Mouse (Mus musculus) layer of hippocampus, adult 2 months (tissue): ENCODE results near the gene Arhgap24. TPM values are rescaled to one million over a fixed set of nuclear protein-coding genes. Genes with fewer than 3 reads are reported as not detected.
"Not testable (repeated sequence)": the region's sequence is repeated elsewhere in the genome, so short reads cannot be mapped to it uniquely, and the experiment has no call there.

ENCODE experiments used
- DNase-seq, 2 experiments: peaks; one replicate each; pipeline ENCODE4 v3.0.0; 2022; ENCODE audit warnings: low spot score in 2 of 2
- H3K27ac ChIP-seq: fragments of 200-600 bp; 2 replicates; pipeline ENCODE4 v1.8.1; 2022
- H3K4me3 ChIP-seq: fragments of 200-600 bp; 2 replicates; pipeline ENCODE4 v1.8.1; 2022; ENCODE audit warnings: mild to moderate bottlenecking
- CTCF ChIP-seq: fragments of 200-600 bp; conservative IDR thresholded peaks from 2 replicates; pipeline ENCODE4 v1.8.1; 2022; ENCODE audit warnings: antibody characterized with exemption, mild to moderate bottlenecking, moderate library complexity
- total RNA-seq, 2 experiments: library from RNA; stranded (reverse); gene quantifications; 2 replicates each; pipeline ENCODE4 v1.2.3; 2021

The Arhgap24 gene
- total RNA-seq, 2 experiments from 2014 or later = 4.8 to 5.3 TPM

DNA sequence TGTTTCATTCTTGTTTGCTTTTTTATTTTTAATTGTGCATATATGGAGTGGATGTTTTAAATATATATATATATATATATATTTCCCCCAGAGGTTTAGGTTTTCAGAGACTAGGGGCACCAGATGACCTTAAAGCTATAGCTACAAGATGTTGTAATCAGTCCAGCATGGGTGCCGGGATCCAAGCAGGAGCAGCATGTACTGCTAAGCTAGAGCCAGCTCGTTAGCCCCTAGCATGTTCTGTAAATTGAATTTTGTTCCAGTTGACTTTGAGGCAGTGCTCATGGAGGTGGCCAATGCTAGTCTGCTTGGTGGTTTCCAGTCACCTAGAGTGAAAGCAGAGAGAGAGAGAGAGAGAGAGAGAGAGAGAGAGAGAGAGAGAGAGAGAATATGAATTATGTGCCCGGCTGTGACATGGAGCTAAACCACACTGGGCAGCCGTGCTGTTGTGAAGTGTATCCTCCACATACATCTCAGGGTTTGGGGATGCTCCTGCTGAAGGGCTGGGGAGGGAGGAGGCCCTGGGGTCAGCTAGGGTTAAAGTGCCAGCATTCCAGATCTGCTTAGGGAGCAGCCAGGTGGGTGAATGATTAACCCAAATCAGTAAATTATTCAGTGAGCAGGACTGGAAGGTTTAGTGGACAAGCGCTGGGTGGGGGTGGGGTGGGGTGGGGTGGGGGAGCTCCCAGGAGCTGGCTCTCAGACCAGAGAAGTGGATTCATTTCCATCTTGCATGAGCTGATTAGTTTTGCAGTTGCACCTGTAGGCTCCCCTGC, 362.9 kb downstream of the Arhgap24 start:
- TF ChIP-seq CTCF = no peak

DNA sequence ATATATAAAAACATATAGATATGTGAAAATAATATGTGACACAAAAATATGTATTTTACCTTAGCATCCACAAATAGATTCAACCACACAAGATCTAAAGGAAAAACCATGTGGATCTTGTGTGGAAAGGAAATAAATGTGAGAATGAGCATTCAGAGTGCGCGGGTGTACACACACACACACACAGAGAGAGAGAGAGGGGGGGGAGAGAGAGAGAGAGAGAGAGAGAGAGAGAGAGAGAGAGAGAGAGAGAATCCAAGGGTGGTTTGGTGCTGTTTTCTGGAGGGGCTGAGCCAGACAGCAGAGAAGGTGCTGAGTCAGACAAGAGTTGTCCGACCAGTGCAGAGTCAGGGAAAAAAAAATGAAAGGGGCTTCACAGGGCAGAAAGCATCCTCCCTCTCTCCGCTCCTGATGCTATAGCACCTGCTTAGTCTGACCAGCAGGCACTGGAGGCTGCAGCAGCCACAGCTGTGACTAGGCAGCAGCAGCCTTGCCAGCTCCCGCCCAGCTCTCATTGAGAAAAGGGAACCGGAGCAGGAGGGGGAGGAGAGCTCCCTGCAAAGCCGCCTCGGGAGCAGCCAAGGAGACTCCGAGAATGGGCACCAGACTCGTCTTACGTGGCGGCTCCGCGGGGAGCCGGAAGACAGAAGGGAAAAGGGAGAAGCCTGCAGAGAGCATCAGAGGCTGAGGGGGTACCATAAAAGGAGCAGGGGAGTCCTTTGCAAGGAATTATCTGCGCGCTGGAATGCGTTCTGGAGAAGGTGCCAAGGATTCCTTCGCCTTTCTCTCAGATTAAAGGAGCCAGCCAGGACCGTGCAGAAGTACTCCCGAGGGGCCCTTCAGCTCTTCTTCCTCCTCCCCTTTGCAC, 363.8 kb downstream of the Arhgap24 start:
- Histone ChIP-seq H3K27ac (peak overlapping the region; percentile 87), H3K4me3 (peak overlapping the region; percentile 65)
- peak; percentile 44 for TF ChIP-seq CTCF
- peak; percentile 67 to 80 for DNase-seq

More for the DNA sequence above, 362.9 kb downstream of the Arhgap24 start:
- Histone ChIP-seq H3K4me3 (no peak overlapping the region), H3K27ac (no peak overlapping the region)
- DNase-seq = no peak

DNA sequence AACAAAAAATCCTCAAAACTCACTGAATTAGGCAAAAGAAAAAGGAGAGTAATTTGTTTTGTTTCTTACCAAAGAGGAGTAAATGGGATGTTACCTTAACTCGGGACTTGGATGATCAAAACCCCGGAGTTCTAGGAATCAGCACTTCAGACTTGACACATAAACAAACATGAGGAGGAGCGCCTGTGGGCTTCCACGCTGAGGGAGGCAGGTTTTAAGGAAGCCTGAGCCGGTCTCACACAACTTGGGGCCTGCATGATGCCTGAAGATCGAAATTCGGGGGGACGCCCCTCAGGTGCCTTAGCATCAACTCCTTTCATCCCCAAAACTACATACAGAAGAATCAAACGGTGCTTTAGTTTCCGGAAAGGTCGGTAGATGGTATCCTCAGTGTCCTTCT, 364.6 kb downstream of the Arhgap24 start:
- H3K4me3 ChIP-seq = peak overlapping the region; percentile 65
- TF ChIP-seq CTCF = no peak

DNA sequence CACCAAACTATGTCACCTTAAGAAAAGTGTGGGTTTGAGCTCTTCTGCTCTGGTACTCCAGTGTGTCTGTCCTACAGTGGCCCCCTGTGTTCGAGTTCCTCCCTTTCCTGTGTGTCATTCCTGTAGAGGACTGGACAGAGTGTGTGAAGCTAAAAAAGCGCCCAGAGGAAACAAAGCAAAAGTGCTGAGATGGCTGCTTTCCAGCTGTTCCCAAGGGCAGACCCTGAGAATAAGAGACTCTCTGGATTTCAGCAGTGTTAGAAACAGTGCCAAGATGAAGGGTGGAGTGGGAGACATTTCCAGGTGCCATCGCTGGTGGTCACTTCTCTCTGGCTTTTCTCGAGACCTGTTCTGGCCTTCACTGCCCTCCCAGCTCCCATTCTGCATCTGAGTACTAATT, 366.7 kb downstream of the Arhgap24 start:
- H3K4me3 ChIP-seq = peak overlapping the region; percentile 22; the same call in 1 of the 2 replicates
- H3K27ac ChIP-seq = peak overlapping the region; percentile 46; the same call in 1 of the 2 replicates

More for the DNA sequence above, 364.6 kb downstream of the Arhgap24 start:
- H3K27ac ChIP-seq = peak overlapping the region; percentile 87
- no peak for DNase-seq

DNA sequence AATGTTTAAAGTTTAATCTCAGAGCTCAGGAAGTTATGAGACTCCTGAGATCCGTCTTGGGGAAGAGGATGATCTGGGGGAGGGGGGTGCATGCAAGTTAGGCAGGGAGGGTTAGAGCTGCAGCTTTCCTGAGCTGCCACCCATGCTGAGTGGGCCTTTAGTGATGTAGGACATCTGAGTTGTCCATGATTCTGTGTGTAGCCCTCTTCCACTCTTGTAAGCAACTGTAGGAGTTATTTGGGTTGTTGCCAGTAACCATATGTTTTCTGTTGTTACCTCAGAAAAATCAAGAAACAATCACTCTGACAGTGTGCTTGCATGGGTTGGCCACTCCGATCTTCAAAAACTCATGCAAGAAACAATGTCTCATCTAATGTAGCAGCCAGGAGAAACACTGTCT, 370.6 kb downstream of the Arhgap24 start:
- DNase-seq = no peak
- Histone ChIP-seq H3K27ac (no peak overlapping the region), H3K4me3 (no peak overlapping the region)
- TF ChIP-seq CTCF = no peak

More for the DNA sequence above, 366.7 kb downstream of the Arhgap24 start:
- DNase-seq = no peak
- no peak for TF ChIP-seq CTCF

DNA sequence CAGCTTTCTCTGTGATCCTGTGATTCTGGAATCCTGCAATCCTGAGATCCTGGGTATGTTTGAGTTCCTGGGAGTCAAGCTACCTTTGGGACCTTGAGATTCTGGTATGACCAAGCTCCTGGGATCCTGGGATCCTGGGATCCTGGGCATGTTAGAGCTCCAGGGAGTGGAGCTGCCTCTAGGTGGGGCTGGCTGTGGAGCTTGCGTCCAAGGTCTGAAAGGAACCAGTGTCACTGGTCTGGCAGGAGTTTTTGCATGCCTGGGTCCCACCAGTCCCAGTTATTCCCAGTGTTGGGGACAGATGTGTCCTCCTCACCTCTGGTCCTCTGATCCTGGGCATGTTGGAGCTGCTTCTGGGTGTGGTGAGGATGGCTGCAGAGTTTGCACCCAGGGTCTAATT, 372.6 kb downstream of the Arhgap24 start:
- Histone ChIP-seq H3K27ac (no peak overlapping the region), H3K4me3 (no peak overlapping the region)
- DNase-seq = no peak
- TF ChIP-seq CTCF = no peak

DNA sequence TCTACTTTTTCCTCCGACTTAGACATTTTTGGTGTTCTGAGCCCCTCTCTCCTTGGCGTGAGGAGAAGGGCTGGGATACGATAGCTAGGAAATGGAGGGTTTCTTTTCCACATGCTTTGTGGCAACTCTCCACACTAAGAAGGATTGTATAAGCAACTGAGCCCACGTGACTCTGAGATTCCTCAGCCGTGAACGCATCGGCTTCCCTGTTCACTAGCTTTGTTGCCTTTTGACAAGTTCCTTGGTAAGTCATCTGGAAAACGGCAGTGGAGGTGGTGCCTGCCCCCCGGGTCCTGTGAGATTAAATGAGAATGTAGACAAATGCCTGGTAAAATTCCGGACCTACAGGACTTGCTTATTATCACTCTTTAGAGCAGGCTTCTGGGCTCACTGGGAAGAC, 374.6 kb downstream of the Arhgap24 start:
- TF ChIP-seq CTCF = no peak
- H3K27ac ChIP-seq = no peak overlapping the region
- no peak for DNase-seq
- H3K4me3 ChIP-seq = no peak overlapping the region

DNA sequence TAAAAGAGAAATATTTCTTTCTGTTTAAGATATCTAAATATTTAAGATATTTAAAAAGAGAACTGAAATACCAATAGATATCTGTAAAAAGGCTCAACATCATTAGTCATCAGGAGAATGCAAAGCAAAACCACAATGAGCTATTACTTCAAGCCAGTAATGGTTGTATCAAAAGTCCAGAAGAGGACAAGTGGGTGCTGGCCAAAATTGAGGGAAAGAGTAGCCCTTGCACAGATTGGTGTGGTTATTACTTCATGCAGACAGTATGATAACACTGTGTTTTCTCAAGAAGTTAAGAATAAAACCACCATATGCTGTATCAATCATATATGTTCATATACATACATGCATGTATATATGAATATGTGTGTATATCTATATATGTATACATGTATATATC, 376.9 kb downstream of the Arhgap24 start:
- no peak overlapping the region for H3K4me3 ChIP-seq
- no peak for DNase-seq
- no peak overlapping the region for H3K27ac ChIP-seq
- TF ChIP-seq CTCF = no peak

DNA sequence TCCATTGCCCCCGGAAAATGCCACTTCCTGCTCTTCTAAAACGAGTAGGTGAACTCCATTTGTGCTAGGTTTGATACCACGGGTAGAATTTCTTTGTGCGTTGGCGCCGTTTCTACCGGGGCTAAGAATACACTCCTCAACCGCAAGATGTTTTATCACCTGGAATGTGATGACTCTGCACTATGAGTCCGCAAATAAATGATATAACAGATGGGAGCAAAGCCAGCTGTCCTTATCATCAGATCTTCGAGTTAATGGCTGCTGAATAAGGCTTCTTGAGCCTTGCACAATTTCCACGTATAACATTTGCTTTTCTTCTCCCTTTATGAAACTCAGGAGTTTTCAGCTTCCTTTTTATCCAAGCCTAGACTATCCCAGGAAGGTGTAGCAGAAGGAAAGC, 378.6 kb downstream of the Arhgap24 start:
- Histone ChIP-seq H3K4me3 (no peak overlapping the region), H3K27ac (no peak overlapping the region)
- TF ChIP-seq CTCF = no peak
- DNase-seq = no peak

DNA sequence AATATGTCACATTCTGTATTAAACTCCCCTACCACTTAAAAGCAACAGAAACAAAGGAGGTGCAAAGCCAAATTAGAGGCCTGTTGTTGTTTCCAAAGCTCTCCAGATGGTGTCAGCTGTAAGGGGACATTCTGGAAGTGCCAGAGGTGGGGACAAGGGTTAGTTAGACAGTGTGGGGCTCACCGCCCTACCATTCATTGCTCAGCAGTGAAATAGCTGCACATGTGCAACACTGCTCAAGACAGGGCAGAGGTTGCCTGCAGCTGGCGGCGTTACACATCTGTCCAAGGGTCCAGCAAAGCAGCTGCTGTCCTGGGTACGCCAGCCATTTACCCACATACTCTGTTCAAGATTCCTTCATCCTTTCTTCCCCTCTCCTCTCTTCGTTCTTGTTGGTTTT, 387.0 kb downstream of the Arhgap24 start:
- no peak for TF ChIP-seq CTCF
- DNase-seq = no peak
- Histone ChIP-seq H3K27ac (no peak overlapping the region), H3K4me3 (no peak overlapping the region)

DNA sequence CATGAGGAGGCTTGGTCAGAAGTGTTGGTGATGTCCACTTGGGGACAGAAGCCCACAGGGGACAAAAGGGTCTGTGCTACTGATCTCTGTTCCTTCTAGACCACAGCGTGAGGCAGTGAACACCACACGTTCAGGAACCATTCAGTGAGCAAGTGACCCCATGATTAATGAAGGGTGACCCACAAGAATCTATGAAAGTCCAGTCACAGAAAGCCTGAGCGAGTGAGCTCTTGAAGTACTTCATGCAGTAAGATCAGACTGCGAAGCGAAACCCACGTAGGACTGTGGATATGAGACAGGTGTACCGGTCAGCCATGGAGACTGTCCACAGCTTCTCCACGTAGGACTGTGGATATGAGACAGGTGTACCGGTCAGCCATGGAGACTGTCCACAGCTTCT, 391.8 kb downstream of the Arhgap24 start:
- not testable (repeated sequence) for H3K4me3 ChIP-seq, H3K27ac ChIP-seq, DNase-seq

DNA sequence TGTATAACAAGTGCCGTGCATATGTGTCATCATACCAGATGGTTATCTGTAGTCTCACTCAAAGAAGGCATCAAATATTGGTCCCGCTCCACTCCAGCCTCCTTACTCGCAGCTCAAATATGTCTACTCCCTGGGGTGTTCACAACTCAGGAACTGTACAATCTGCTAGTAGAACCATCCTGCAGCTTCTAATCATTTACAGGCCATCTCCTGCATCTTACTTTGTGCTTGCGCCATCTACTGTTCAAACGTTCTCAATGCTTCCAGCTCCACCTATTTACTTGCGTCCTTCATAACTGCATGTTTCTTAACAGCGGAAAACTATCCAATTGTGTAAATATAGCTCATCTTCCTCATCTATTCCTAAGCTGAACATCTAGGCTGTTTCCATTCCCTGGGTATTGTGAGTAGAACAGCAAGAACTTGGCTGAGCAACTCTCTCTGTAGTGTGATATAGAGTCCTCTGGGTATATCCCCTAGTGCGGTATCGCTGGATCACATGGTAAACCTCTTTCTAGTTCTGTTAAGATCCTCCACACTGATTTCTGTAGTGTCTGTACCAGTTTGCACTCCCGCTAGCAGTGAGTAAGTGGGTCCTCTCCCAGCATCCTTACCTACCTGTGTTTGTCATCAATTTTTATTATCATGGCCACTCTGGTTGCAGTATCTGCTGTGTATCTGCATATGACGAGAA, 393.6 kb downstream of the Arhgap24 start:
- Histone ChIP-seq H3K27ac (no peak overlapping the region), H3K4me3 (peak overlapping the region; percentile 44)
- TF ChIP-seq CTCF = peak; percentile 89
- DNase-seq = peak; percentile 72 to 74

DNA sequence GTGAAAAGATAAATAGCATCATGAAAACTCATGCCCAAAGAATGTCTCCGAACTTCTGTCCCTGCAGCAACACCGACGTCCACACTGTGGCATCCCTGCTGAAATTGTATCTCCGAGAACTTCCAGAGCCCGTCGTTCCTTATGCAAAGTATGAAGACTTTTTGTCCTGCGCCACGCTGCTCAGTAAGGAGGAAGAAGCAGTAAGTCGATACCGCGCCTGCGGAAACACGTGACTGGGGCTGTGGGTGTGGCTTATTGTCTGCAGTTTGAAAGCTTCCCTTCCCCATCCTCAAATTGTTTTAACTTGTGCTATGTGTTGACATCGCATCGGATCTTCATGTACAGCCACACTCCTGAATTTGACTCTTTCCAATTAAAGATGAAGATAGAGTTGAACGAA, 394.4 kb downstream of the Arhgap24 start:
- TF ChIP-seq CTCF = 0 out of 2 replicates have a peak, but pooled peaks have one; percentile 14
- Histone ChIP-seq H3K4me3 (peak overlapping the region; percentile 44; the same call in 1 of the 2 replicates), H3K27ac (no peak overlapping the region)
- DNase-seq = no peak
